Mouse (Mus musculus) lung, adult 18-20 months (tissue): Measurements from ENCODE around the gene Cradd.
A peak's percentile ranks its signal among the peaks of the same experiment; 100 is the strongest.

Source experiments
- DNase-seq, 2 experiments: peaks; one replicate each; pipeline ENCODE4 v3.0.0; 2022; ENCODE audit warnings: mixed read lengths in 2 of 2

The Cradd gene

DNA sequence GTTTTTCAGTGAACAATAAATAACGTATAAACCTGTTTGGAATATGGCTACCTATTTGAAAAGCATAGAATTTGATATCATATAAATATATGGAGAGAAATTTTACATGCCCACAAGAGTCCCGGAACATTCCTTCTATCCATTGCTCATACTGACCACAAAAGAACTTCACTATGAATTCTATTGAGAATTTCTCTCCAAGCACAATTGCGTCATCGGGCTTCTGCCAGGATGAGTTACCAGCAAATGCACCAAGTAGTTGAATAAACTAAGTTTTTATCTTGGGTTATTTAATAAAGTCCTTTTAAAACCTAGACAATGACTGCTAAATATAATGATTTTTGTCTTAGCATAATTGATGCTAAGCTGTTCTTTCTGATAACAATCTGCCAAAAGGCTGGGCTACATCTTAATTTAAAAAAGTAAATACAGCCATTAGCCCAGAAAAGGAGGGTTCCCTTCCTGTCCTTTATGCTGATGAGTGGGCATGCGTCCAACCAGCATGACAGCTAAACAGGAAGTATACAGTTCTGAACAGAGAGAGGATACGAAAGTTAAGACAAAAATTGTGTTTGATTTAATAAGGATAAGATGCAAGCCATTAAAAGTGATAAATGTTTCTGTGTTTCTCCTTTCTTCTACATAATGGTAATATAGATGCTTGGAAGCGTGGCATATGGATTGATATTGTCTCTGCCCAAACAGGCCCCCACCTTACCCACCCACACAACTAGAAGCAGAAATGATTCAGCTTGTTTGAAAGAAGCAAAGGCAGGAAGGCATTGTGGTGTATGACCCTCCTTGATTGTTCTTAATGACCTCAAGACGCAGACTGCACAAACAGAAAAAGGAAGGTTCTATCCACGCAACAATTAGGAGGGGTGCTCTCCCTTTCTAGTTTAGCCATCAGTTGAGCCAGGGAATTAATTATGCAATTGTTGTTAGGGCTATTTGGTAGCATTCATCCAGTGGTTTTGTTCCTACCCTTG lies 6.7 kb upstream of the Cradd start:
- DNase-seq = no peak

DNA sequence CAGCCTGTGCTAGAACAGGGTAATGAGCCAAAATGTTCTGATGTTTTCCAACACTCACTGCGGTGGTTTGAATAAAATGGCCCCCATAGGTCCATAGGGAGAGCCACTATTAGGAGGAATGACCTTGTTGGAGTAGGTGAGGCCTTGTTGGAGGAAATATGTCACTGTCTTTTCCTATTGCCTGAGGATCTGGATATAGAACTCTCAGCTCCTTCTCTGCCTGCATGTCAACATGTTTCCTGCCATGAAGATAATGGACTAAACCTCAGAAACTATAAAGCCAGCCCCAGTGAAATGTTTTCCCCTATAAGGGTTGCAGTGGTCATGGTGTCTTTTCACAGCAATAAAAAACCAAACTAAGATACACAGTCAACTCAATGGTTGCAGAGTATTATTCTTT lies 6.0 kb upstream of the Cradd start:
- no peak for DNase-seq

- no peak for DNase-seq
These were observed 322 bp upstream of the Cradd start for GRCm38 (mm10) chr10:95324278-95324631.

DNA sequence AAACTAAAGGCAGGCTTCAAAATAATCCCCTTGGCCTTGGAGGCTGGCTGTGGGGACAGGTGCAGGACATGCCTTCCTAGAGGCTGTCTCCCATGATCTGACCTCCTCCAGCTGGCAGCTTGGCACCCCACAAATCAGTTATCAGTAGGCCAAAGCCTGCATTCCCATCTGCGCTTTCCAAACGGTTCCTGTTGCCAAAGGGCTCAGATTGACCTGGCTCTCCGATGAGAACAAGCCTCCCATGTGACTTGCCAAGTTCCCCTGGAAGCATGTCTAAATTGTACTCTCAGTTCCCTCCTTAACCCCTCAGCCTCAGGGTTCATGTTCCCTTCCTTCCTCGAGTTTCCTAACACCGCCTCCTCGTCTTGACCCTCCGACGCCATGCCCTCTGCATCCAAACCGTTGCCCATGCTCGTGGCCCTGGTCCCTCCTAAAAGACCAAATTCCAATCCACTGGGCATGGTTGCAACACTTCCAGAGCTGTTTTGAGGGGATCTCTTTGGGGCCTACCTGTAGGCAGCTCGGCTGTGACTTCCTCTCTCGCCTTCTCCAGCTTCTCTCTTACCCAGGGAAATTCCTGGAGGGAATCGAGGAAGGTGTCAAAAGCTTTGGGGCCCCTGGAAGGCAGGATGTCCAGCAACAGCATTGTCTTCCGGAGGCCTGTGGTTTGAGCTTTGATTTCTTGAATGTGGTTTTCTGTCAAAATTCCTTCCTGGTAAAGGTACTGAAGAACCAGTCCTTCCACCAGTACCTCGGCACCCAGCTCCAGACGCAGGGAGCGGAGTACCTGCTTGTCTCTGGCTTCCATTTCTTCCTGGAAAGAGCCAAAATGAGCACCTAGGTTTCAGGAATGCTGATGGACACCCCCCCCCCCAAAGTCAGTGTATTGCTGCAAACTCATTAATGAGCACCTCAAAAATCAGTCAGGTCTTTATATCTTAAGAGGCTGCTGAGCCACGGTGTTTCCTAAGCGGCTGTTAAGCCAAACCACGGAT lies 1.6 kb downstream of the Cradd start:
- peak; percentile 76 to 86 for DNase-seq

GRCm38 (mm10) chr10:95319001-95319400 lies 4.9 kb downstream of the Cradd start:
- no peak for DNase-seq

DNA sequence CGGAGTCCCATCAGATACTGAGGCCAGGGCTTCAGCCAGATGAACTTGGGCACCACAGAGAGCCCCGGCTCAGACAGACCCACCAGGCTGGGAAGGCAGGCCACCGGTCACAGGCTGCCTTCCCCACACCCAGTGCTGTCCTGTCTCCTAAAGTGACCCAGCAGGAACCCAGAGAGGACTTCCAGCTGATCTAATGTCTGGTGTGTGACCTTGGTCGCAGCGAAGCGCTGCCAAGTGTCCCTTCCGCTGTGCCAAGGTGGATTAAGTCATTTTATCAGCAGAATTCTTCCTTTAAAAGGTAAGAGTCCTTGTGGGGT lies 5.6 kb downstream of the Cradd start:
- peak in 1 of 2 experiments; percentile 52 for DNase-seq

DNA sequence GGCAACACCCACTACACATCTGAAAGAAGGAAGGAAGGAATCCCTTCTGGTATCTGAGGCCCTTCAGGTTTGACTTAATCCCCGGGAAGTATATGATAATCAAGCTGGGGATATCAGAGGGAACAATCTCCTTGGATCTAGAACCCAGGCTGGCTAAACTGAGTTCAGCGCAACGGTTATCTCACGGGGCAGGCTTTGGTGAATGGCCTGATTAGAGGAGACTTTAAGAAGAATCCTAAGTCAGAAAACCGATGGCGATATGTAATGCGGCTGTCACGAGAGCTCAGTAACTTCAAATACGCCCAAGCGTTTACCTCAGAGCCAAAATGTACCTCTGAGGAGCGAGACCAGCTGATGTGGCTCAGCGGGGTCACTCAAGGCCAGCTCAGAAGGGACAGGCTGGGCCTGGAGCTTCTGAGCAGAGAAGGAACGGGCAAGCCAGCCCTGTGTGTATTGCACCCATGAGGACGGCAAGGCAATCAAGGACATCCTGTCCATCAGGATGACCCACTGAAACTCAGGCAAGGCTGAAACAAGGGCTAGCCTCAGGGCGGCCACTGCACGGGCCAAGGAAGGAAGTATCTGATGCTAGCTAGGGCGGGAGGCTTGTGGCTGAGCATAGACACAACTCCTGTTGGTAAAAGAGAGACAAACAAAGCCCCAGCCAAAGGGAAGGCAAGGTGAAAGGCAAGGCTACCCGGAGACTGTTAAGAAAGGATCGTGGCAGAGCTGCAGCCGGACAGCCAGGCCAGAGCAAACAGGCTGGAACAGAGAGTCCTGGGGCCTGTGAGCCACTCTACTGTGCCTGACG lies 6.1 kb downstream of the Cradd start:
- DNase-seq = peak in 1 of 2 experiments; percentile 39

DNA sequence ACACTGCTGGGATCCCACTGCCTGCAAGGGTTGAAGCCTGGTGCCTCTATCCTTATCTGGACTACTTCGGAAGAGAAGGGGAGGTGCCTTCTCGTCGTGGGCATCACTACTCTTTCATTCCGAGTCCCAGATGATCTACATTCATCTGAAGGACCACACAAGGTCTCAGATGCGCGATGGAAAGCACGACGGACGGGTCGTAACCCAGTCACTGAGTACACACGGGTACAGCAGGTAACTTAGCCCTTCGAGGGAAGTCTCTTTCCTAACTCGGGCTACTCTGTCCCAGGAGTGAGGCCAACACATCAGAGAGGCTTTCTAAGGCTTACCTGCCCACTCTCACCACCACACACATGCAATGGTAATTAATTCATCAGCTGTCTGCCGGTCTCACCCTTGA lies 6.8 kb downstream of the Cradd start:
- DNase-seq = no peak

GRCm38 (mm10) chr10:95316675-95317074 lies 7.3 kb downstream of the Cradd start:
- no peak for DNase-seq

DNA sequence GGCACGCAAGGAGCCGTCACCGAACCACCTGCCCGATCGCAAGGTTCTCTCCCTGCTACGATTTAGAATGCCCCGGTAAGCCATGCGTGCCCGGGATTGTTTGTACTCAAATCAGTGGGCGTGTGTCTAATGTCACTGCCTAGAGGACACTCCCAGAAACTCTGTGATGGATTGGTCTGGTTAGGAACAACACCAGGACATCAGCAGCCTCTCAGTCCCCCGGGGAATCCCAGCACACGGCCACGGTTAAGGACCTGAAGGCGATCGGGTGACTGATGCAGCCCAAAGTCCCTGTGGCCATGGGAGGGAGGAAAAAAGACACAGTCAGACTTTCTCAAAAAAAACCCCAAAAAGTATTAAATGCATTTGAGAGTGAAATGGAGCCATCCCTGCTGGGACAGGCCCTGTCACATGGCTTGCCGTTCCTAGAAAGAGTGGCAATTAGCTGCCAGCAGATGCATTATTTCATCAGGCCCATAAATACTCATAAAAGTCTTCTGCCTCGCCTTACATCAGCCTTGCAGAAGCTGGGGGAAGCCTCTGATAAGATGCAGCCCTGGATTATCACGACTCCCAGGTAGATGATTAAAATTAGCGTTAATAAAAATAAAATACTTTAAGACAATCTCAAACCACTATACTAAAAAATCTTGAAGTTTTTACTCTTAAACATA lies 8.0 kb downstream of the Cradd start:
- DNase-seq = peak in 1 of 2 experiments; percentile 24

GRCm38 (mm10) chr10:95315321-95315720 lies 8.6 kb downstream of the Cradd start:
- DNase-seq = no peak

- peak in 1 of 2 experiments; percentile 44 for DNase-seq
These were observed 9.9 kb downstream of the Cradd start for GRCm38 (mm10) chr10:95314019-95314418.

- peak in 1 of 2 experiments; percentile 35 for DNase-seq
These were observed 10.4 kb downstream of the Cradd start for GRCm38 (mm10) chr10:95313524-95313923.

- DNase-seq = no peak
These were observed 13.1 kb downstream of the Cradd start for GRCm38 (mm10) chr10:95310688-95311441.

DNA sequence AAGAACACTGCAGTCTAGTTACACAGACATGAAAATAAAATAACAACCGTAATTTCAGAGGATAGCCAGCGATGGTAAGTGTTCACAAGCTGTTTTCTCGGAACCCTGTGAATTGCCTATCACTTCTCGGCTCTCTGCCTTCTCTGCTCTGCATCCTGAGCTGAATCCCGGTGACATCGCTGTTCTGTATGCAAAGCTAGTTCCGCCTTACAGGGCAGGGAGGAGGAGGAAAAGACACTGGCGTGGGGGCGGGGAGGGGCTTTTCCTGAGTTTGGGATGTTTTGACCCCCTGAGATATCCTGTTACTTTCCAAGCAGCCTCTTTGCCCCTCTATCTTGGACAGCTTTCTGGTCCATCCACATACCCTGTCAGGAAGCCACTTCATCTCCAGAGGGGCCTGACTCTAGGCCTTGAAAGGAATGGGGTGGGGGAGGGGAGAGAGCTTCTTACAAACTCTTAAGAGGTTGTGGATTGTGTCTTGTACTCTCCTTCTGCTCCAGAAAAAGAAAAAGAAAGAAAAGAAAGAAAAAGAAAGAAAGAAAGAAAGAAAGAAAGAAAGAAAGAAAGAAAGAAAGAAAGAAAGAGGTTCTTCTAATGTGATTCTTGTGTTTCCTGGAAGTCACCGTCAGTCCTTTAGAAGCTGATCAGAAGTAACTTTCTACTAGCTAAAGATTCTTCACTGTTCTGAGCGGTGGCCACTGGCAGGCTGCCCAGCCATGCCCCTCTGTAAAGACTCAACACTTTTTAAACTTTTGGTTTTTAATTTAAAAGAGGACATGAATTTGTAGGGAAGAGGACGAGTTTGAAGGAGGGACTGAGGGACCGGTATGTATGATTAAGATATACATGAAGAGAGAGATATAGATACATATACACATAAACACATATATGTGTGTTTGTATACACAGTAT lies 14.3 kb downstream of the Cradd start:
- DNase-seq = no peak

GRCm38 (mm10) chr10:95308991-95309390 lies 14.9 kb downstream of the Cradd start:
- DNase-seq = no peak

DNA sequence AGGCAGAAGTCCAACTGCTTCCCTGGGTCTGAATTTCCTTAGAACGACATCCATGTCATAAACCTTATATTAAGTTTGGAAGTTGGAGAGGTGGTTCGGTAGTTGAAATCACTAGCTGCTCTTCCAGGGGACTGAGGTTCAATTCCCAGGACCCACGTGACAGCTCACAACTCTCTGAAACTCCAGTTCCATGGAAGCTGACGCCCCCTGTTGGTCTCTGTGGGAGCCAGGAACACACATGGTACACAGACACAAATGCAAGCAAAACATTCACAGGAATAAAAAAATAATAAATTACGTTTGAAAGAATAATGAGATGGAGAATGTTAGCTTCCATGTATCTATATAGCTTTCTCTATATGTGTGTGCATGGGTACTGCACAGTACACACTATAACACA lies 16.0 kb downstream of the Cradd start:
- no peak for DNase-seq

GRCm38 (mm10) chr10:95306824-95307552 lies 16.9 kb downstream of the Cradd start:
- DNase-seq = peak; percentile 69 to 80

GRCm38 (mm10) chr10:95304240-95304639 lies 19.7 kb downstream of the Cradd start:
- DNase-seq = peak in 1 of 2 experiments; percentile 30
